Mouse (Mus musculus) E14TG2a.4 (cell line): ENCODE results near the gene Susd6.
A peak's percentile ranks its signal among the peaks of the same experiment; 100 is the strongest.

ENCODE experiments used
- H3K27me3 ChIP-seq: 2 replicates; pipeline ENCODE4 v1.6.1; 2014; ENCODE audit warnings: low read length, control low read depth; ENCODE audit not compliant: insufficient read depth
- H3K36me3 ChIP-seq: 2 replicates; pipeline ENCODE4 v1.6.1; 2014; ENCODE audit warnings: low read length, control low read depth; ENCODE audit not compliant: insufficient read depth
- H3K4me1 ChIP-seq: replicated peaks from 2 replicates; pipeline ENCODE4 v1.6.1; 2014; ENCODE audit warnings: low read depth, low read length, control low read depth
- H3K4me3 ChIP-seq: replicated peaks from 2 replicates; pipeline ENCODE4 v1.5.1; 2014; ENCODE audit warnings: mild to moderate bottlenecking, low read length
- H3K9me3 ChIP-seq: 2 replicates; pipeline ENCODE4 v1.6.1; 2014; ENCODE audit warnings: low read length, control low read depth
- CTCF ChIP-seq: conservative IDR thresholded peaks from 2 replicates; pipeline ENCODE4 v1.5.1; 2014; ENCODE audit warnings: low read length
- NANOG ChIP-seq: IDR thresholded peaks from 2 replicates; pipeline ENCODE4 v1.6.1; 2014; ENCODE audit warnings: borderline replicate concordance, low read length, mixed read lengths
- POU5F1 ChIP-seq: IDR thresholded peaks from 2 replicates; pipeline ENCODE4 v1.6.1; 2014; ENCODE audit warnings: low read length, borderline replicate concordance

Susd6 gene

GRCm38 (mm10) chr12:80789849-80790694 lies at the start of gene Susd6:
Susd6 (plus strand) TSS chr12:80790510.
- H3K4me1 ChIP-seq, result peaks cover 49% of the 10 kb centered on the region
- H3K9me3 ChIP-seq, result no peaks in the 10 kb centered on the region
- peaks cover 20% of the 10 kb centered on the region for H3K36me3 ChIP-seq
- H3K4me3 ChIP-seq, result peak within 1 kb of the TSS; percentile 97
- TF ChIP-seq NANOG (no peak), POU5F1 (no peak), CTCF (no peak)
- peaks cover 19% of the 10 kb centered on the region for H3K27me3 ChIP-seq

GRCm38 (mm10) chr12:80744614-80745013 lies 45.7 kb upstream of the Susd6 start:
- Histone ChIP-seq H3K4me1 (no peaks in the 10 kb centered on the region), H3K9me3 (no peaks in the 10 kb centered on the region), H3K27me3 (peaks cover 83% of the 10 kb centered on the region), H3K4me3 (no peak overlapping the region), H3K36me3 (no peaks in the 10 kb centered on the region)
- TF ChIP-seq CTCF, result no peak
- no peak for TF ChIP-seq NANOG
- no peak for TF ChIP-seq POU5F1

GRCm38 (mm10) chr12:80746031-80746813 lies 44.1 kb upstream of the Susd6 start:
- no peaks in the 10 kb centered on the region for H3K4me1 ChIP-seq
- H3K9me3 ChIP-seq, result no peaks in the 10 kb centered on the region
- H3K36me3 ChIP-seq, result no peaks in the 10 kb centered on the region
- H3K27me3 ChIP-seq, result peaks cover 85% of the 10 kb centered on the region
- TF ChIP-seq POU5F1 (no peak), CTCF (no peak), NANOG (no peak)
- no peak overlapping the region for H3K4me3 ChIP-seq

GRCm38 (mm10) chr12:80751556-80751955 lies 38.8 kb upstream of the Susd6 start:
- Histone ChIP-seq H3K4me3 (no peak overlapping the region), H3K9me3 (peaks cover 4% of the 10 kb centered on the region; the same call in 1 of the 2 replicates), H3K36me3 (no peaks in the 10 kb centered on the region), H3K4me1 (no peaks in the 10 kb centered on the region), H3K27me3 (peaks cover 87% of the 10 kb centered on the region)
- TF ChIP-seq POU5F1 (no peak), CTCF (no peak), NANOG (no peak)

- TF ChIP-seq CTCF (no peak), POU5F1 (no peak), NANOG (no peak)
- no peaks in the 10 kb centered on the region for H3K36me3 ChIP-seq
- H3K27me3 ChIP-seq, result peaks cover 82% of the 10 kb centered on the region
- peaks cover 12% of the 10 kb centered on the region for H3K9me3 ChIP-seq
- H3K4me3 ChIP-seq, result peak overlapping the region; percentile 79
- H3K4me1 ChIP-seq, result peaks cover 17% of the 10 kb centered on the region
These were observed 32.4 kb upstream of the Susd6 start for GRCm38 (mm10) chr12:80757751-80758558.

GRCm38 (mm10) chr12:80758559-80759386 lies 31.5 kb upstream of the Susd6 start:
- TF ChIP-seq POU5F1 (no peak), NANOG (no peak), CTCF (no peak)
- H3K4me1 ChIP-seq, result peaks cover 22% of the 10 kb centered on the region
- H3K9me3 ChIP-seq, result peaks cover 12% of the 10 kb centered on the region
- peak overlapping the region; percentile 79 for H3K4me3 ChIP-seq
- H3K27me3 ChIP-seq, result peaks cover 79% of the 10 kb centered on the region
- H3K36me3 ChIP-seq, result no peaks in the 10 kb centered on the region

GRCm38 (mm10) chr12:80759387-80759712 lies 31.0 kb upstream of the Susd6 start:
- Histone ChIP-seq H3K27me3 (peaks cover 75% of the 10 kb centered on the region), H3K4me1 (peaks cover 25% of the 10 kb centered on the region), H3K9me3 (peaks cover 12% of the 10 kb centered on the region), H3K4me3 (peak overlapping the region; percentile 79), H3K36me3 (no peaks in the 10 kb centered on the region)
- TF ChIP-seq NANOG (no peak), CTCF (no peak), POU5F1 (no peak)
